Mouse (Mus musculus) heart, postnatal 4 days (tissue): ENCODE measurements around the gene Apopt1. TPM values are rescaled to one million over a fixed set of nuclear protein-coding genes. Genes with fewer than 3 reads are reported as not detected.

ENCODE experiments used
- DNase-seq: peaks from one replicate; pipeline ENCODE4 v3.0.0; 2021
- total RNA-seq, 2 experiments: library from RNA; stranded (reverse); gene quantifications; 2 replicates each; pipeline ENCODE4 v1.2.3; 2021

The Apopt1 gene
- total RNA-seq = 10 to 100 TPM; 40.0 to 42.1 TPM

DNA sequence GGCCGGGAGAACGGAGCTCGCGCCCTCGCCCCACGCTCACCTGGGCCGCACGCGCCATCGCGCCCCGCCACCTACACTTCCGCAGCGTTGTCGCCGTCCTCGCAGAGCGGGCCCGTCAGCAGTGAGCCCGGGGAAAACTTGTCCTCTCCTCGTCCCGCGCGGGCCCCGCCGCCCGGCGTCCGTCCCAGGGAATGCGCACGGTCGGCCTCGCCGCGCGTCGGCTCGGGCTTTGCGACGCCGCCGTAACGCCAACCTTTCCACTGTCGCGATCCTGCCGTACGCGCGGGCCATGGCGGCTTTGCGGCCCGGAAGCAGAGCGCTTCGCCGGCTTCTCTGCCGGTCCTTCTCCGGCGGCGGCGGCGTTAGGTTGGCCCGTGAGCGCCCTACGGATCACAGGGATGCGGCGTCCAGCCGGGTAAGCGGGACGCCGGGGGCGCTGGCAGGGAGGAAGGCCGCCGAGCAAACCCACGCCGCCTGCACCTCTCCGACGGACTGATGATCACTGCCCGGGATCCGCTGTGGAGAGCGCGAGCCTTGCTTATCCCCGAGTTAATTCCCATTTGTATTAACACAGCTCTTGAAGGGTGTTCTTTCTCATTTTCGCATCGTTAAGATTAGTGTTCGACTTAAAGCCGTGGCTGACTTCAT lies at the start of gene Apopt1, which contains the start of gene Bag5:
Gene Apopt1 (plus strand): TSS at position 258 of the 648 bp plus-strand sequence.
Gene Bag5 (minus strand): TSS at position 254 of the 648 bp plus-strand sequence.
- peak; percentile 93 for DNase-seq

DNA sequence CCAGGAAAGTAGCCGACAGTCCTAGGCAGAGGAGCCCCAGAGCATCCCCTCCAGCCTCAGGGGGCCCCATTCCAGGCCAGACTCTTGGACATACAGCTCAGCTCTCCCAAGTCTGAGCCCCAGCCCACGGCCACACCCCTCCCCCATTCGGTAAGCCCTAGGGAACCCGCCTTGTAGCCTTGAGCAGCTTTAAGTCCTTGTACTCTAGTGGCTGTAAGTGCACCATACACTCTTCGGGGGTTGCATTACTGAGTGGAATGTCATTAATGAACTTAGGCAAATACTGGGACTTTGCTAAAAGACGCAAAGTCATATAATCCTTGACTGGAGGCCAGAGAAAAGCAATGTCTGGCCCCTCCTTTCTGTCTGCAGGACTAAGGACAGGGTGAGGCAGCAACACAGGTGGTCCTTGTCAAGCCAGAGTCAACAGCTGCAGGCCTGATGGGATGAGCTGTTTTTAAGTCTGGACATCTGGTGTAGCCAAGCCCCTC lies 48.9 kb upstream of the Apopt1 start:
- DNase-seq = peak; percentile 72

DNA sequence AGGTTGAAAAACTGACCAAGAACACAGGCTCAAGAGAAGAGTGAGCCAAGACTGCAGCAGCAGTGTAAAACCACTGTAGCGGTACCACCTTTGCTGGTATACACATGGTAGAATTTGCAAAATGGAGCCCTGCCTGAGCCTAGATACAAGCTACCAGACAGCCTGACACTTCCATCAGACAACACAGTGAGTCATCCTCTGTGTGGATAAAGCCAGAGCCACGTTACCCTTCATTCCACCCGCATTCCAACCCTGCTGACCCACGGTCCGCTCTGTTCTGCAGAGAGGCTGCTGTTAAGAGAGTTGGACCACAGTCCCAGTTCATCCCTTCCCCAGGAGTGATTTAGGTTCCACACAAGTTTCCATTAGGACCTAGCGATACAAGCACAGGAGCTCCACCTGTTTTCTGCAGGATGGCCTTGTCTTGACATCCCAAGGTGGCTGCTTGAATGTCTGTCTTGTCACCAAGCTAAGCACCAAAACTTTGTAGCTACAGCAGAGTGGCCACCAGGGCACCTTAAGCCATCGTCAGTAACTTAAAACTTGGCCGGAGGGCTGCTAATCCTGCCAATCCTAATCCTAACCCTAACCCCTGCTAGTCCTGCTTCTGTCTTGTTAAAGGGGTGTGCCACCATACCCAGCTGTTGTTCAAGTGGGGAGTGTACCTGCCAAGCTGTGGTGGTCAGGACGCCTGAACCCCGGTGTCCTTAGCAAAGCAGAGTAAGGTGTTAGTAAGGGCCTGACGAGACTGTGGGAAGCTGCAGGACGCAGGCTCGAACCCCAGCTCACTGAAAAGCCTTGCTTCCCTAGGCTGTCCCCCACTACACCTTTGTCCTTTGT lies 47.8 kb upstream of the Apopt1 start:
- no peak for DNase-seq

DNA sequence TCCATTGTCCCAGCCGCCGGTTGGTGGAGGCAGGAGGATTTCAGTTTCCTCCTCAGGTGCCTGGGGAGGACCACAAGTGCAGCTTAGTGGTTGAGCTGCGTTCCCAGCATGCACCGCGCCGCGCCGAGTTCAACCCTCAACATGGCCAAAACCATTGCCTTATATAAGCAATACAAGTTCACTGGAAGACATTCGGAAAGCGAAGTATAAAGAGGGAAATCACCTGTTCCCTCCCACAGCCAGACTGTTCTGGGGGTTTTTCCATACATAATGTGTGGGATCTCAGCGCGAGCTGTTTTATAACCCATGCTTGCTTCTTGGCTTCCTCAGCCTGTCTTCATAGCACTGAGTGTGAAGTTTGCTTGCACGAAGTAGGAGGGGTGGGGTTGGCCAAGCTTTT lies 46.7 kb upstream of the Apopt1 start:
- no peak for DNase-seq

DNA sequence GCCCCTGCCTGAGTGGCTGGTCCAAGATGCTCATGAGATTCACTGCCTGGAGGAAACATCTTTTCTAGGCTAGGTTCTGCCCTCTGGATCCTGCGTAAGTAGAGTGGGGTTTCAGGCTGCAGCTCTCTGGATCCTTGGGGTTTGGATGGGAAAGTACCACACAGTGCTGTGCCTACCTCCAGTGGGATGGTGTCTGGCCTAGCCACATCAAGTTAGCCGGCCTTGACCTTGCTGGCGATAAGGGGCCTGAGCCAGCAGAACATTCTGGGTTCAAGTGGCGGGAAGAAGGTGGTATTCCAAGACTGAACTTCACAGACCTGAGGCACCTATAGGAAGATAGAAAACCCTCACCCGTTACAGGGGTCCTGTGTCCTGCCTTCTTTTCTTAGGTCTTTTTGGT lies 45.6 kb upstream of the Apopt1 start:
- no peak for DNase-seq

DNA sequence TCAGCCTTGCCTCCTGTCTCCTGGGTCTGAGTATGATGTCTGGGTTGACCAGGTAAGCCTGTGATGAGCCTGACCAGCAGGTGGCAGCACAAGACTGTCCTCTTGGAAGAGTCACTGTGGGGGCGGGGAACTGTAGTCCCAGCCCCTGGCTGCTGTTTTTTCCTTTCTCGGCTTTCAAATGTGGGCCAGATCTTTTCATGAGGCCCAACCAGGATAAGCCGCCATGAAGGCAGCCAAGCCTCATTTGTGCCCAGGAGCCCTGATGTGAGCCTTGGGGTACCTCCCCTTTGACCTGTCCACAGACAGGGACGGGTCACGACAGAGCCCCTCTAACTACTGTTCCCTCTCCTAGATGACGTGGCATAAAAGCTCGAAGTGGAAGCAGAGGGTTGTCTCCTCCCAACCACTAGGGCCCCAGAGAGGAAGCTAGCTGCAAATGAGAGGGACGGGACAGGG lies 44.6 kb upstream of the Apopt1 start:
- DNase-seq = peak; percentile 99

DNA sequence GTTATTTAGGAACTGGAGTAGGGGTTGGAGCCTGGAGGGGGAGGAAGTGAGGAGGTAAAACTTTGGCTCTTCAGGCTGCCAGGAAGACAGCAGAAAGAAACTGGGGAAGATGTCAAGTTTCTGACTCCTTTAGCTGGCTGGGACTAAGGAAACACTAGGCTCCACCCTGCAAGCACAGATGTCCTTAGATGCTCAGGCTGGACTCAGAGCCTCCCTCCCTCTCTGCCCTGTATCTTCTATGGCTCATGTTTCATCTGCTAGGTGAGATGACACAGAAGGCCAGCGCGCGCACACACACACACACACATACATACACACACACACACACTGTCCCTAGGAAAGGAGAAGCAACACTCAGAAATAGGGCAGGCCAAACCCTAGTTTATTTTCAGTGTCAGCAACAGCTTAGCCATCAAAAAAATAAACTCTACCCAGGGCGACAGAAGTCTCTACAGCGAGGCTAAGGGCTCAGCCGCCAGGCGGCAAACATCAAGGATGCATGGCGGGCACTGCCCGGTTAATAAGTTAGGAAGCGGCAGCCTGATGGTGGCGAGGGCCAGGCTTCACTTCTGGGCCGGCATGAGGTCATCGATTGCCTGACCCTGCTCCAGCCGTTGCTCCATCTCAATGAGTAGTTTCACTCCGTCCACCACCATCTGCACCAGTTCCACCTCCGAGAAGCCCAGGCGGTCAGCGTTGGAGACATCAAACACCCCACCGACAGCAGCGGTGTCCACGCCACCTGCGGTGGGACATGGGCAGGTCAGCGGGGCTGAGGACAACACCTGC lies 43.9 kb upstream of the Apopt1 start:
- no peak for DNase-seq

DNA sequence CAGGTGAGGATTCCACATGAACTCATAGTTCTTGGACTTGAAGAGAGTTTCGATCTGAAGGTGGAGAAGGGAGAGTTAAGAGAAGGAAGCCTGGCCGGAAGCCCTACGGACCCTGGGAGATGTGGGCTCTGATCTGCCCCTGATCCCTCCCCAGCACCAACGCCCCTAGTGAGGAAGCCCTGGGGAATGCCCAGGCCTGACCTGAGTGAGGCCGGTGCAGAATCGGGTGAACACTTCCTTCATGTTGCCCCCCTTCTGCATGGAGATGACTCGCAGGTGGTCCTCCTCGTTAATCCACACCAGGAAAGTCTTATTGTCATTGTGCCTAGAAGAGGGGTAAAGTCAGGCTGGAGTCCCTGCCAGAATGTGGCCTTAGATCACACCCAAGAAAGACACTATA lies 43.1 kb upstream of the Apopt1 start:
- DNase-seq = no peak

DNA sequence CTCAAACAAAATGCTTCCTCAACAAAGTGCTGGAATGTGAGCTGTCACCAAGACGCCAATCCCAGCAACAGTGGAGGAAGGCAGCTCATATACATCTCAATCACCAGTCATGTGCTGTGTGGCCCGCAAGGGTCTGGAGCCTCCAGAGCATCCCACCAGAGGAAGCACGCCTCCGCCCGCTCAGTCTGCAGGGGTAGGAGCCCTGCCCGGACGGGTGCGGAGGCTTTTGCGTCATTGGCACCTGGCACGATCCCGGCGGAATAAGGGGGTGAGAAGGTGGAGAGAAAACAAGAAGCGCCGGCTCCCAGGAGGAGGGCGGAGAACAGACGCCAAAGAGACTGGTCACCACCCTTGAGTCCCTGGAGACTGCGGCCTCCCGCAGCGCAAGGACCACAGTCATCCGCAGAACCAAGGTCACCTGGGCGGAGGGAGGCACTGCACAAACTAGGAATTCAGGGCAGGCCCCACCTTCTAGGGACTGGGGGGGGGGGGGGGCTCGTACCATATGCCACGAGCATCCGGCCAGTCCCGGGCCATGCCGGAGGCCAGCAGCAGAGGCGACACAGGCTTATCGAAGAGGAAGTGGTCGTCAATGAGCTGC lies 42.6 kb upstream of the Apopt1 start:
- no peak for DNase-seq

DNA sequence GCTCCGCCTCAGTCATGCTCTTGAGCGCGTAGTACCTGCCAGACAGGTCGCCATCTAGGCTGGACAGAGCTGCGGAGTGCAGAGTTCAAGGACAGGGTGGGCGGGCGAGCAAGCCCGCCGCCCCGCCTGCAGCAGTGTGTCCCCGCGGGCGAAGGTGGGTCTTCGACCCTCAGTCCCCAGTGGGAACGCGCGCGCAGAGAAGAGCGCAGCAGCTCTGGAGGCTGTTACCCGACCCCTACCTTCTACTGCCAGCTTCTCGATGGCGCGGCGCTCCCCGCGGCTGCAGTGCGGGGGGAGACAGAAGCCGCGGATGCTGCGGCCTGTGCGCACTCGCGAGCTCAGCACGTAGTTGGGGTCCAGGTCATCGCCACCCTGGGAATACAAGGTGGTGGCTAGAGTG lies 42.1 kb upstream of the Apopt1 start:
- no peak for DNase-seq

DNA sequence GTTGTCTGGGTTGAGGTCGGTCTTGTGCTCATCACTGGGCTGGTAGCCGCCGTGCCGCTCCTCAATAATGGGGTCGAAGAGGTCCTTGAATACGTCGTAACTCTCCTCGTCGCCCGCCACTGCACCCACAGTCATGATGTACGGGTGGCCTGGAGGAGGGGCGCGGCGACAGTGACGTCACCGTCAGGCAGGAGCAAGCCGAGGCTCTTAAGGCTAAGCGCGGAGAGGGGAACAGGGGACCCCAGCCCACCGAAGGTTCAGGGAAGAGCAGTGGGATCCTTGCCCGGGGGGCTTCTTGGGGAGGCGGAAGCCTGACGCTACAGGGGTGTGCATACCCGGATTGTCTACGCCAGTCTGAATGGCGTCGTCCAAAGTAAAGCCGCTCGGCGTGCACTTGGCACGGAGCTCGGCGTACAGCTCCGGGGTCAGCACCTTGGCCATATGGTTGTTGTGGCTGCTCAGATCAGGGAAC lies 41.6 kb upstream of the Apopt1 start:
- DNase-seq = peak; percentile 69

DNA sequence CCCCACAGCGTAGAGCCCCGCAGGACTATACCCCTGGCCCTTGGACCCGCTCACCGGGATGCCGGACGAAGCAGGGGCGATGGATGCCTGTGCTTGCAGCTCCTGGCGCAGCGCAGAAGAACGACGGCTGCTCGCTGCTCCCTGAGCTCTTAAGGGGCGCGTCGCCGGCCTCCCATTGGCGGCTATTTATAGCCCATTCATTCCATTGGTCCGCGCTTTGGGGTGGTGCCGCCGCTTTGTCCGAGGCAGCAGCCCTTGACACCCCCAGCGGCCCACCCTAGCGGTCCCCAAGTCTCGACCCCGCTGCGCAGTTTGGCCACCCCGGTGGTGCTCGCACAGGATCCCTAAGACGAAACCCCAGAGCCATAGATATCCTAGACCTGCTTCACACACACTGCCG lies 40.9 kb upstream of the Apopt1 start, which contains the start of gene Ckb:
Gene Ckb (minus strand): TSS at position 163 of the 400 bp plus-strand sequence.
- DNase-seq = peak; percentile 83

DNA sequence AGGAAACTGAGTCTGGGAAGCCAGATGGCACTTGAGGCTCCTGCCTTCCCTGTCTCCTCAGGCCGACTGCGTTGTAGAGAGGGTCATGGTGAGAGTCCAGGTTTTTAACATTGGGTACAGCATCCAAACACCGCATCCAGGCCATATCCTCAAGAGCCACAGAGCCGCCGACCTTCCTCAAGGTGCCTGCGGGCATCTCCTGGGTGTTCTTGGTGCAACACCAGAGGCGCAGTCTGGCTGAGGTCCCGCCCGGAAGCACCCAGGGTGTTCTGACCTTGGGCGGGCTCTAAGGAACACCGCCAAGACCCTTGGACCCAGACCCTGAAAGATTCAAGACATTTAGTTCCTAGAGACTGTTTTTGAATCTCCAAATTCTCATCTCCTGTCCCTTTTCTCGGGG lies 40.5 kb upstream of the Apopt1 start:
- no peak for DNase-seq

DNA sequence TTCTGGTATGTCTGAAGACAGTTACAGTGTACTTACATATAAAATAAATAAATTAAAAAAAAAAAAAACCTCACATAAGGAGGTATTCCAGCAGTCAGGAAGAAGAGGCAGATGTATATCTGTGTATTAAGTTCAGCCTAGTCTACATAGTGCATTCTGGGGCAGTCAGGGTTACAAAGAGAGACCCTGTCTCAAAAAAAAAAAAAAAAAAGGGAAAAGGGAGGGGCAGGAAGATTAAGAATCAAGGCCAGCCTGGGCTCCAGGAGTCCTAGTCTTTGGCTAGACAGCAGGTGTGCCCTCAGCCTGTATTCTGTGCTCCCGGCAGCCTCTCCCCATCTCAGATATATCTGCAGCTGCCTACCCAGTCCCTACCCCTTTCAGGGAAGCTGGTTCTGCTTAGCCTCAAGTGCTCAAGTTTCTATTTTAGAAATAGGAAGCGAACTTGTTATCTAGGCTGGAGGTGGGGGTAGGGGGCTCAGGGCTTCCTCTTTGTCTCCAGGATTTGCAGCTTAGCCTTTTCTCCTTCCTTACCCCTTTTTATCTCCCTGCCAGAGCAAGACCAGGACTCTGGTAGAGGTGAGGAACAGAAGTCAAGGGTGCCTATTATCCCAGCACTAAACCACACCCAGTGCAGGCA lies 38.1 kb upstream of the Apopt1 start:
- no peak for DNase-seq

DNA sequence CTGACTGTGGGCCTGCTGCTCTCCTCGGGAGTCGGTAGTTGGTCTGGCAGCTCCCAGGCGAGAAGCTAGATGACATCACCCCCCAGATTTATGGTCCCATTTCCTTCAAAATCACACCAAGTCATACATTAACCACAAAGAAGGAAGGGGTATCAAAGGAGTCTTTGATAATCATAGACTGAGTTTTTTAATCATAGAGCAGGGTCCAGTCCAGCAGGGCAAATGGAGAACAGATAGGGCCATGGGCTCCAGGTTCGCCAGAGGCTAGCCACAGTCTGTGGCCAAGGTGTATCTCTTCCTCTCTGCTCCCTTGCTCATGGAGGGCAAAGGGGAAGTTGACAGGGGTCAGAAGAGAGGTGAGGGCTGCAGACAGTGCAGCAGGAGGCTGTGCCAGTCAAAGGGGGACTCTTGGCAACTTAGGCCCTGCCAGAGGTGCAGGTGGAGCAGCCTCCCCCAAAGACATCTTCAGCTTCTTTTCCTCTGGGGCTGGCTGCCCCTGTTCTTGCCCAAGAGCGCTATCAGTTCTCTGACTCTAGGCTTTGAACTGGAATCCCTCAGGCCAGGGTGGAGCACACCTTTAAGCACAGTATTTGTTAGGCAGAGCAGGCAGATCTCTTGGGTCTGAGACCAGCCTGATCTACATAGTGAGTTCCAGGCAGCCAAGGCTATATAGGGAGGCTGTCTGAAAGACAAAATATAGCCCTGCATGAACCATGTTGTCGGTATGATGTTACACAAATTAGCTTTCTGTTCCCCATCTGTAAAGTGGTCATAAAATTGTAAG lies 37.1 kb upstream of the Apopt1 start:
- no peak for DNase-seq

DNA sequence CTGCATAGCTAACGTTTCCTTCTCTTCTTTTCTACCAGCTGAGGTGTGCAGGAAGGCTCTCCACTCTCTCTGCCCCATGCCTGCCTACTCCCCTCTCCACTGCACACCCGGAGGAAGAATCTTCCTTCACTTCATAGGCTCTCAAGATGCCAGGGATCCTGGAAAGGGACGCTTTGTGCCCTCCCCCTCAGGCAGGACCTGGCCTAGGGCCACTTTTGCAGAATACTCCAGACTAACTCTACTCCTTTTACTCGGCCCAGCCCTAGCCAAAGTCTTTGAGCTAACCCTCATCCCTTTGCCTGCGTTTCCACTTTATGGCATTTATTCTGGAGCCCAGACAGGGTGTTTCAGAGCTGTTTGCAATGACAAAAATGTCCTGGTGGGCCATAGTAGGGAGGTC lies 35.6 kb upstream of the Apopt1 start:
- DNase-seq = peak; percentile 55

DNA sequence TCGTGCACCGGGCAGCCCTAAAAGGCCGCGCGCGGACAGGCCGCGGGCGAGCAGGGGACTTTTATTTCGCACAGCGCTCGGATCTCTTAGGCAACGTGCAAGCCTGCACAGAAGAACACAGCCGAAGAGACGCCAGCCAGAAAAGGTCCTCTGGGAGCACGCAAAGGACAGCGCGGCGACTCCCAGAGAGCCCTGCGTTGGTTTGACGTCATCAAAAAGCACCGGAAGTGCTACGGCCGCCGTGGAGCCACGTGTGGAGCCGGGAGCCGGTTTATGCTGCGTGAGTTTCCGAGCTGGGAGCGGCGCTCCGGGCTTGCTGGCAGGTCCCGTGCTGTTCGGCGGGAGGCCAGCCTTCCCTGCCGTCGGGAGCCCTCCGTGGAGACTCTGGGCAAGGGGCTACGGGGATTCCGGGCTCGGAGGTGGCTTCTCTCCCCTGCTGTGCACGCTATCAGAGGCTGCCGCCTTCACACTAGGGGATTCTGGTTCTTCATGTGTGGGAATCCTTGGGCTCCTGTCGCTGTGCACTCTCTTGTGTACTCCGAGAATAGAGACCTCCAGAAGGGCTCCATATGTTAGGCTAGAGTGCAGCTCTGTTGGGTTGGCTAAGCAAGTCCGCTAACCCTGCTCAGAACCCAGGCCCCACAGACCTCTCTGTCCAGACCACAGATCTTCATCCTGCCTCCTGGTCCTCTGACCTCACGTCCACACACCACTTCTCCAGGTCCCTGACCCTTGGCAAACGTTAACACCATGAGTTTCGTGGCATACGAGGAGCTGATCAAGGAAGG lies 35.0 kb upstream of the Apopt1 start, which contains the start of gene Trmt61a:
Gene Trmt61a (plus strand): TSS at position 224 of the 788 bp plus-strand sequence.
- DNase-seq = peak; percentile 94

DNA sequence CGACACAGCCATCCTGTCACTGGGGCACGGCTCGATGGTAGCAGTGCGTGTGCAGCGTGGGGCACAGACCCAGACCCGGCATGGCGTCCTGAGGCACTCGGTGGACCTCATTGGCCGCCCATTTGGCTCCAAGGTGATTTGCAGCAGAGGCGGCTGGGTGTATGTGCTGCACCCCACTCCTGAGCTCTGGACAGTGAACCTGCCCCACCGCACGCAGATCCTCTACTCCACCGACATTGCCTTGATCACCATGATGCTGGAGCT lies 34.5 kb upstream of the Apopt1 start:
- peak; percentile 17 for DNase-seq

DNA sequence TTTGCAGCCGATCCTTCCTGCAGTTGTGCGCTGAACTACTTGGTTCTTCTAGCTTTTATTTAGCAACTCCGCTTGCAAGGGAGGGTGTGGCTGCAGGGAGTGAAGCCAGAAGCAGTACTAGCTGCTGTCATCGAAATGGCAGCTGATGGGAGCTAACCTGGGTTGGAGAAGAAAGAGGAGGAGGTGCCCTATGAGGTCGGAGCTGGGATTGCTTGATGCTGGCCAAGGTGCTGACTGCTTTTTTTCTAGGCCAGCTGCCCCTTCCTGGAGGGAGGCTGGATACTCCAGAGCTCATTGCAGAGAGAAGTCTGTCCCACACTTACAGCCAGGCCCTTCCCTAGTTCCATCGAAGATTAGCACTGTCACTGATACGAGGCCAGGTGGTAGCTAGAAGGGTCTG lies 34.1 kb upstream of the Apopt1 start:
- peak; percentile 5 for DNase-seq

DNA sequence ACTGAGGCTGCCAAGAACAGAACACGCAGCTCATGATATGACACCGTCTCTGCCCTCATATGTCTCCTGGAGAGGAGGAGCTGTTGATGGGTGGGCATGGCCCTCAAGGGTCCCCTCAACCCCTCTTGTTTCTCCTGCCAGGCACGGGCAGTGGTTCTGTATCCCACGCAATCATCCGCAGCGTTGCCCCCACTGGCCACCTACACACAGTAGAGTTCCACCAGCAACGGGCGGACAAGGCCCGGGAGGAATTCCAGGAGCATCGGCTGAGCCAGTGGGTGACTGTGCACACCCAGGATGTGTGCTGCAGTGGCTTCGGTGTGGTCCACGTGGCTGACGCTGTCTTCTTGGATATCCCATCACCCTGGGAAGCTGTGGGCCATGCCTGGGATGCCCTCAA lies 32.4 kb upstream of the Apopt1 start:
- DNase-seq = no peak
